Mouse (Mus musculus): ENCODE data around the gene Drc3.

GRCm38 (mm10) chr11:60370431-60370830, 17.3 kb downstream of the Drc3 start:
- TF ChIP-seq CTCF (IDR thresholded peaks at IDR 0.05; ENCODE audit: borderline replicate concordance, insufficient read depth, low read depth, low read length) (no peak), POLR2A (IDR thresholded peaks at IDR 0.05; ENCODE audit: borderline replicate concordance, insufficient read depth, low read length) (no peak)
